Mouse (Mus musculus): ENCODE measurements around the gene Usp33.

The Usp33 gene

GRCm38 (mm10) chr3:152339862-152340557 lies 6.3 kb upstream of the Usp33 start, which contains the start of gene Miga1:
TSS of gene Miga1 (minus strand) at chr3:152340407.
- CTCF ChIA-PET, result no interaction called here

GRCm38 (mm10) chr3:152342961-152343517 lies 3.2 kb upstream of the Usp33 start:
- CTCF ChIA-PET, result no interaction called here

DNA sequence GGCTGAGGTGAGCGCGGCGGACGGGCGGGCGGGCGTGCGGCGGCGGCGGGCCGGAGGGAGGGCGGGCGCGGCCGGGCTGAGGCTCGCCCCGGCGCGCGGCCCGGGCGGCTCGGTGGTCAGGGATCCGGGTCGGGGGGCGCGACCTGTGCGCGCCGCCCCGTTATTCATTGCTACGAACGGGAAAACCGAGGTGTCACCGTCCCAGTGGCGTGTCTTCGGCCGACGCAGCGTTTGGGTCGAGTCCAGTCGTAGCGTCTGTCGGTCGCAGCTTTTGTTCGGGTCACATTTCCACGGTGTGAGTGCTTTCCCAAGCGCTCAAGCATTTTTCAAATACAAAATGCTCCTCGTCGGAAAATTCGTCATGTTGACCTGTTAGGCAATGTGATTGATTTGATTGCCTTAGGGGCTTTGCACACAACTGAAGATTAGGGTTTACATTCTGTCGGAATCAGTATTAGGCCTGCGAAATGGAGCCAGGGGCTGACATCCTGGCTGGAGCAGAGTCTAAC lies 409 bp downstream of the Usp33 start:
- CTCF ChIA-PET, result interaction anchor here (0.6 kb wide), 1 partner anchor 1597 kb away, joined by 3 read pairs; no protein-coding TSS in a partner anchor

DNA sequence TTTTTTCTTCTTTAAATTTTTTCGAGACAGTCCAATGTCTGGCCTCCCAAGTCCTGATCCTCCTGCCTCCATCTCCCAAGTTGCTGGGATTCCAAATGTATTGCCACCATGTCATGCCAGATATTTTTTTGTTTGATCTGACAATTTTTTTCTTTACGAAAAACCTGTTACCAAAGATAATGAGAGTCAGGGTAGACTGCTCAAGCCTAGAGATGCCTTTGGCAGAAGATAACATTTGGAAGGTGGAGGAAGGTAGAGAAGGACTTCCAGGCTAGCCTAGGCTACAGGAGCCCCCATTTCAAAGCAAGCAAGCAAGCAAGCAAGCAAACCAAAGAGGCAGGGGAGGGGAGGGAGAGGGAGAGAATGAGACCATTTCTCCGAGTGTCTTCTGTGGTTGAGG lies 949 bp downstream of the Usp33 start:
- CTCF ChIA-PET, result no interaction called here

GRCm38 (mm10) chr3:152348011-152348830 lies 1.9 kb downstream of the Usp33 start:
- CTCF ChIA-PET, result interaction anchor here (0.6 kb wide), 1 partner anchor 136 kb away, joined by 7 read pairs; no protein-coding TSS in a partner anchor

- CTCF ChIA-PET, result no interaction called here
These were observed 4.2 kb downstream of the Usp33 start for GRCm38 (mm10) chr3:152350431-152350830.

DNA sequence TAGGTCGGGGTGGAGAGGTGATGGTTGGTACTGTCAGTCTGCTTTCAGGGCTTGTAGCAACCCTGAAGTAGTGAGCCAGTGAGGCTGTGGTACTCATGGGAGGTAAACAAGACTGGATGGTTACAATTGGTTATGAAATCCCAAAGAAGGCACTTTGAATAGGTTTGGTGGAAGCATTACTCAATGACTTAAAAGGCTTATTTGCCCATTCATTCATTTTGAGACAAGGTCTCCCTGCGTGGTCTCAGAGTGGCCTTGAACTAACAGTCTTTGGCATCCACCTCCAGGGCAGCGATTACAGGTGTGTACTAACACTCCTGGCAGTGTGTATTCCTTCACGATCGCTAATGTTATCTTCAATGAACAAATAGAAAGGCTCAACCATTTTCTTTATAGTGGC lies 4.7 kb downstream of the Usp33 start:
- CTCF ChIA-PET, result no interaction called here

GRCm38 (mm10) chr3:152352289-152352688 lies 6.0 kb downstream of the Usp33 start:
- CTCF ChIA-PET, result no interaction called here

DNA sequence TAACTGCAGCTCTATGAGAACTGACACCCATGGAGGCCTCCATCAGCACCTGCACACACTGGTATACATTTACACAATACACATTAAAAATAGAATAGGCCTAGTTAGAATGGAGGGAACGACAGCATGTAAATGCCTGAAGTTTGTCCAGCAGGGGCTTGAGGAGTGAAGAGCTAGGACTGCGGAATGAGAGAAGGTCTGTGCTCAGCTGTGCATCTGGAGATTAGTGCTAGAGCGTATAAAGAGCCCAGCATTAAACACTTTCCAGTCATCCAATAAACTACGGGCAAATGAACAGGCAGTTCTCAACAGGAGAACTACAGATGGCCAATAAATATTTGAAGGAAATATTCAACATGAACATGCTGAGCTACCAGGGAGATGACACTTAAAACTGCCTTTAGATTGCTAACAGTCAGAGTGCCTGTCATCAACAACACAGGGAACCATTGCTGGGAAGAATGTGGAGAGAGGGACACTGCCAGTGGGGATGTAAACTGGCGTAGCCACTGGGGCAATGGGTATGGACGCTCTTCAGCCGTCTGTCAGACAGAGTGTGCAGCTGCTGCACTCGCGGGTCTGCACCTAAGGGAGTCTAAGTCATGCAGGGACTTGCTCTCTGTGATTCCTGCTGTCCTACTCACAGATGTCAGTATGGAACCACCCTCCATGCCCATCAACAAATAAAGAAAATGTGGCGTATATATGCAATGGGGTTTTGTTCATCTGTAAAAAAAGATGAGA lies 7.3 kb downstream of the Usp33 start:
- CTCF ChIA-PET, result interaction anchor here (0.6 kb wide), 1 partner anchor 38 kb away, joined by 16 read pairs; no protein-coding TSS in a partner anchor

GRCm38 (mm10) chr3:152355361-152355760 lies 9.1 kb downstream of the Usp33 start:
- CTCF ChIA-PET, result no interaction called here

DNA sequence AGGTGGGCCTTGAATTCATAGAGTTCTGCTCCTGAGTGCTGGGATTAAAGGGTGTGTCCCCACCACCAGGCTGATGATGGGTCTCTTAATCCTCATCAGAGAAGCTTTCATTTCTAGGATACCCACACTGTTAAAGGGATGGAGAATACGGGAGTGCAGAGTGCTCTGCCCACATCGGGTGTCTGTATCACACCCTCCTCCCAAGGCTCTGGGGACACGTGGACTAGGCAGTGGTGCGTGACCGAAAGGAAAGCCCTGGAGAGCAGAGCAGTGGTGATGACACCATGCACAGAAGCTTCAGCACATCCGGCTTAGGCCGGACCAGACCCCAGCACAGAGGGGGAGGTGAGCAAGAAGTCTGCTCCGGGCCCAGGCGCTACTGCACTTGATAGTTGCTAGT lies 10.5 kb downstream of the Usp33 start:
- CTCF ChIA-PET, result no interaction called here

GRCm38 (mm10) chr3:152359151-152359550 lies 12.9 kb downstream of the Usp33 start:
- CTCF ChIA-PET, result interaction anchor here (0.6 kb wide), 1 partner anchor 26 kb away, joined by 4 read pairs; no protein-coding TSS in a partner anchor

- CTCF ChIA-PET, result no interaction called here
These were observed 17.9 kb downstream of the Usp33 start for GRCm38 (mm10) chr3:152364181-152364580.

- CTCF ChIA-PET, result no interaction called here
These were observed 29.8 kb downstream of the Usp33 start for GRCm38 (mm10) chr3:152376063-152376462.

DNA sequence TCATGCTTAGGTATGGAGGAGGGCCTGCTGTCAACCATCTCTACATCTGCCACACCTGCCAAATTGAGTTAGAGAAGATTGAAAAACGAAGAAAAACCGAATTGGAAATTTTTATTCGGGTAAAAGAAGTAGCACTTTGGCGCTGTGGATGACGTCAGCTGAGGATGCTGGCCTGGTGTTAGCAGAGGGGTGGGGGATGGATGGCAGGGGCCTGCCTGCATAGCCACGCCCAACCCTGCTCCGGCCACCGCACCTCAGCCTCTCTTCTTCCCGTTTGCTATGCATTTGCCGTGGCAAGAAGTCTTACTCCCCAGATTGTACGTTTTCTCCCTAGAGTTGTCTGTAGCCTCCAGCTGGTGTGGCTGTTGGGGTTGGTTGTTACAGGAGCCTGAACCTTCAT lies 37.8 kb downstream of the Usp33 start:
- CTCF ChIA-PET, result no interaction called here

GRCm38 (mm10) chr3:152395350-152396277 lies 49.3 kb downstream of the Usp33 start, which contains the start of gene Zzz3:
TSS of gene Zzz3 (plus strand) at chr3:152395473.
- CTCF ChIA-PET, result no interaction called here

- CTCF ChIA-PET, result no interaction called here
These were observed 50.2 kb downstream of the Usp33 start for GRCm38 (mm10) chr3:152396278-152396987.

- CTCF ChIA-PET, result no interaction called here
These were observed 50.7 kb downstream of the Usp33 start for GRCm38 (mm10) chr3:152396988-152397314.

- CTCF ChIA-PET, result no interaction called here
These were observed 51.2 kb downstream of the Usp33 start for GRCm38 (mm10) chr3:152397335-152397940.

GRCm38 (mm10) chr3:152400441-152400840 lies 54.2 kb downstream of the Usp33 start:
- CTCF ChIA-PET, result no interaction called here

All from spleen, embryonic (tissue).